Mouse (Mus musculus): ENCODE data around the gene Cox8a. TPM values are rescaled to one million over a fixed set of nuclear protein-coding genes. Genes with fewer than 3 reads are reported as not detected.
A peak's percentile ranks its signal among the peaks of the same experiment; 100 is the strongest.

The Cox8a gene
- polyA plus RNA-seq, 1 experiment from 2014 or later, result 1,740 TPM

DNA sequence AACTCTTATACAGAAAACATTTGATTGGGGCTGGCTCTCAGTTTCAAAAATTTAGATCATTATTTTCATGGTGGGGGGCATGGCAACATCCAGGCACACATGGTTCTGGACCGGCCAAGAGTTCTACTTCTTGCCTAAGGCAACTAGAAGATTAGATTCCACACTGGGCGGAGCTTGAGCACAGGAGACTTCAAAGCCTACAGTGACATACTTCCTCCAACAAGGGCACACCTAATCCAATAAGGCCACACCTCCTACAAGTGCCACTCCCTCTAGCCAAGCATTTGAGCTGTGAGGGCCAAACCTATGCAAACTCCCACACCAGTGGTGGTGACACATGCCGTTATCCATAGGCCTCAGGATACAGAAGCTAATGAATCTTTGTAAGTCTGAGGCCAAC lies 28.6 kb upstream of the Cox8a start:
- POLR2A ChIA-PET, result no interaction called here
- CTCF ChIA-PET, result interaction anchor here (1.1 kb wide), 1 partner anchor 18 kb away, joined by 3 read pairs; no protein-coding TSS in a partner anchor
- H3K27me3 ChIP-seq, result no peaks in the 10 kb centered on the region
- ATAC-seq (no peak), DNase-seq (ENCODE audit: low read depth, low spot score) (no peak)
- no peak for TF ChIP-seq CTCF (IDR thresholded peaks at IDR 0.05)
- in situ Hi-C loops (cut with MboI; ENCODE audit: low pct_unique_long_range_greater_than_20kb), result loop anchor here (25.0 kb wide), 1 partner anchor 366 kb away; the partner anchor contains the start of genes Hrasls5 and Lgals12

DNA sequence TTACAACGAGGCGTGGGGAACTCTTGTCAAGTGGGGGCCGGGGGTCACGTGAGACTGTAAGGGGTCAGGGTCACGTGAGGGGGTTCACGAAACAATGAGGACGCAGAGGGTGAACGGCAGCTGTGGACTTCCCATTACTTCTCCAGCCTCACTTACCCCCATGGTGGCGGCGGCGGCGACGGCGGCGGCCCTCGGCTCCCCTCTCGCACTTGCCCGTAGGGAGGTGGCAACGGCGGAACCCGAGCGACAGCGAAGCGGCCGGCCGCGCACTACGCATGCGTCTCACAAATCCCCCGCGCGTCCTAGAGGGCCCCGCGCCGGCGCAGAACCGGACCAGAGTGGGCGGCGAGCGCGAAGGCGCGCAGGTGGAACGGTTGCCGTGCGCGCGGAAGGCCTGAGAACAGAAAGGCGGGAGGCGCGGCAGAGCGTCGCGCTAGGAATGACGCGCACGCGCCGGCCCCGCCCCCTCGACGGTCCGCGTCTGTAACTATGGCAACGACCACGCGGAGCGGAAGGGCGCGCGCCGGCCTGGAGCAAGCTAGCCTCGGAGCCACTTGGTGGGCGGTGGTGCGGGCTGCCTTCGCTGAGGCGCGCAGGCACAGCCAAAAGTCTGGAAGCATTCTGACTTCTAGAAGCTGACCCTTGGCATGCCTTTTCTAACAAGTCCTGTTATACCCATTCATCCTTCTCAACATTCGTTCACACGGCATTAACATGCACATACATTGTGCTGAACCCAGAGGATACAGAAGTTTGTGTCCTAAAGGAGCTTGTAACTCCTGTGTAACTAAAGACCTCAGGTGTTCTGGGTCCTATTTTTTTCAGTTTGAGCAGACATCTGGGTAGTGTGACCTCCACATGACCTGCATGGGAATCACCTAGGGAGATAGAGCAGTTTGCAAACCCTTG lies 23.6 kb upstream of the Cox8a start, which contains the start of gene Naa40:
TSS of gene Naa40 (minus strand) at position 402 of the 909 bp plus-strand sequence.
- TF ChIP-seq CTCF (IDR thresholded peaks at IDR 0.05), result no peak
- H3K27me3 ChIP-seq, result no peaks in the 10 kb centered on the region
- DNase-seq (ENCODE audit: low read depth, low spot score), result peak; percentile 66
- POLR2A ChIA-PET, result interaction anchor here (0.6 kb wide), 1 partner anchor 30 kb away, joined by 4 read pairs; no protein-coding TSS in a partner anchor
- in situ Hi-C loops (cut with MboI; ENCODE audit: low pct_unique_long_range_greater_than_20kb), result loop anchor here (25.0 kb wide), 1 partner anchor 371 kb away; the partner anchor contains the start of genes Hrasls5 and Lgals12
- CTCF ChIA-PET, result interaction anchor here (0.9 to 2.1 kb wide), 3 partner anchors 17 to 104 kb away, joined by 3 to 7 read pairs (median 3); no protein-coding TSS in a partner anchor
- ATAC-seq, result peak; percentile 84

DNA sequence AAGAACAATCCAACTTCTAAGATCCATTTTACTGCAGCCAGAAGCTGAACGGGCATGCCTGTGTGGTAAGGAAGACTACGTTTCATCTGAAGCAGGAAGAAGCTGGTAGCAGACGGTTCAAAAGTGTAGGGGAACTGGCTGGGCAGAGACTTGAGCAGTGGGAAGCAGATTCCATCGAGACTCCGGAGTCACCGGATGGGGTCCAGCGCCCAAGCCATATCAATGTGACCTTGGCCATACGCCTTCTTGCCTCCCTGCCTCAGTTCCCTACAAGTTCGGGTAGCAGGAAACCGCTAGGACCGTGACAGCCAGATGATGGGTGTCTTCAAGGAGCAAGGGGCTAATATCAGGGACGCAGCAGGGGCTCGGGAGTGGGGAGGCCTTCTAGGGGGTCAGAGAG lies 22.9 kb upstream of the Cox8a start:
- ATAC-seq (no peak), DNase-seq (ENCODE audit: low read depth, low spot score) (no peak)
- ChIA-PET CTCF (no interaction called here), POLR2A (interaction anchor here (1.0 kb wide), 1 partner anchor 178 kb away, joined by 5 read pairs; no protein-coding TSS in a partner anchor)
- in situ Hi-C loops (cut with MboI; ENCODE audit: low pct_unique_long_range_greater_than_20kb), result loop anchor here (25.0 kb wide), 1 partner anchor 372 kb away; the partner anchor contains the start of genes Hrasls5 and Lgals12
- no peak for TF ChIP-seq CTCF (IDR thresholded peaks at IDR 0.05)
- no peaks in the 10 kb centered on the region for H3K27me3 ChIP-seq

DNA sequence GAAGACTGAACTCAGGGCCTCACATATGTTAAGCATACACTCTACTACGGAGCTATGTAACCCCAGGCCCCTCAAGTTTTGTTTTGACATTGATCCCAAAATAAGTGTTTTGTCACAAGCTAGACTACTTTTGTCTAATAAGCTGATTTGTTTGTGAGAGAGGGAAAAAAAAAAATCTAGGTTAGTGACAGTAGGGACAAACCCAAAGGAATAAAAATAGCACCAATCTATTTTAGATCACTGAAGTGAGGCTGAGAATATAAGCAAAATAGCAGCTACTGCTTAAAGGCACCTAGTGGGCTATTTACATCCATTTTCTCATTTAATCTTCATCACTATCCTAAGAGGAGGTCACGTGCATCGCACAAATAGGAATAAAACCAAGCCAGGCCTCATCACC lies 22.2 kb upstream of the Cox8a start:
- CTCF ChIA-PET, result no interaction called here
- no peaks in the 10 kb centered on the region for H3K27me3 ChIP-seq
- DNase-seq (ENCODE audit: low read depth, low spot score) (no peak), ATAC-seq (no peak)
- POLR2A ChIA-PET, result interaction anchor here (1.0 kb wide), 1 partner anchor 178 kb away, joined by 5 read pairs; no protein-coding TSS in a partner anchor
- no peak for TF ChIP-seq CTCF (IDR thresholded peaks at IDR 0.05)
- in situ Hi-C loops (cut with MboI; ENCODE audit: low pct_unique_long_range_greater_than_20kb), result loop anchor here (25.0 kb wide), 1 partner anchor 373 kb away; the partner anchor contains the start of genes Hrasls5 and Lgals12

DNA sequence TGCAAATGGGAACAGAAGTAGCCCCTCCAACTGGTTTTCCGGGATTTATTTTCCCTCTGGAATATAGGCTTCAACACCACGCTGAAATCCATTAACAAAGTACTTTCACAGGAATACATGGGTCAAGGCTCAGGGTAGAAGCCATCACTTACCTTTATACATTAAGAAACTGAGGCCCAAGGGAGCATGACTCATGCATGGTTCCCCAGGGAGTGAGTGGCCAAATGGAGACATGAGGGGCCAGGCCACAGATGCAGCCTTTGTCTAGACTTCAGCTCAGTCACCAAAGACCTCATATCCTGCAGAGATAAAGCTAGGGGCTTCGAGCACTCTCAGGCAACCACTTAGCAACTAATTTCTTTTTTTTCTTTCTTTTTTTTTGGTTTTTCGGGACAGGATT lies 19.3 kb upstream of the Cox8a start:
- DNase-seq (ENCODE audit: low read depth, low spot score) (no peak), ATAC-seq (no peak)
- POLR2A ChIA-PET, result interaction anchor here (0.5 kb wide), 1 partner anchor 170 kb away, joined by 3 read pairs; no protein-coding TSS in a partner anchor
- no peak for TF ChIP-seq CTCF (IDR thresholded peaks at IDR 0.05)
- no peaks in the 10 kb centered on the region for H3K27me3 ChIP-seq
- in situ Hi-C loops (cut with MboI; ENCODE audit: low pct_unique_long_range_greater_than_20kb), result loop anchor here (25.0 kb wide), 1 partner anchor 376 kb away; the partner anchor contains the start of genes Hrasls5 and Lgals12
- CTCF ChIA-PET, result interaction anchor here (1.7 kb wide), 1 partner anchor 28 kb away, joined by 7 read pairs; no protein-coding TSS in a partner anchor

DNA sequence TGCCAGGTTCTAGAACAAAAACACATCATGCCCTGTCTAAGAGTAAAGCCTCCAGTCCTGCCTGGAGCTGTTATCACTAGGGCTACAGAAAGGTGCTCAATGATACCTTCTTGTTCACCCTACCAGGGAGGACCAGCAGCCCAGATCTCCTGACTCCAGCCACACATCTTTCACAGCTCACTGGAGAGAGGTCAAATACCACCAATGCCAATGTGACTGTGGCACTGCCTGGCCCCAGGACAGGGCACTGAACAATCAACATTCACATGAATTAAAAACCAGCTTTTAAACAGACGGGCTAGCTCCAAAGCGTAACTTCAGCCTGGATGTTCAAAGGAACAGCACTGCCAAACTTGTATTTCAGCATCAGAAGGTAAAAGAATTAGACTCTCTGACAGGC lies 18.6 kb upstream of the Cox8a start:
- ChIA-PET CTCF (interaction anchor here (0.7 to 2.5 kb wide), 4 partner anchors 29 to 181 kb away, joined by 3 to 8 read pairs (median 5); no protein-coding TSS in a partner anchor), POLR2A (interaction anchor here (0.5 to 1.4 kb wide), 4 partner anchors 33 to 327 kb away, joined by 3 to 5 read pairs (median 4); partner anchors contain the start of gene 2700081O15Rik)
- H3K27me3 ChIP-seq, result no peaks in the 10 kb centered on the region
- ATAC-seq (no peak), DNase-seq (ENCODE audit: low read depth, low spot score) (no peak)
- in situ Hi-C loops (cut with MboI; ENCODE audit: low pct_unique_long_range_greater_than_20kb), result loop anchor here (25.0 kb wide), 1 partner anchor 376 kb away; the partner anchor contains the start of genes Hrasls5 and Lgals12
- no peak for TF ChIP-seq CTCF (IDR thresholded peaks at IDR 0.05)

DNA sequence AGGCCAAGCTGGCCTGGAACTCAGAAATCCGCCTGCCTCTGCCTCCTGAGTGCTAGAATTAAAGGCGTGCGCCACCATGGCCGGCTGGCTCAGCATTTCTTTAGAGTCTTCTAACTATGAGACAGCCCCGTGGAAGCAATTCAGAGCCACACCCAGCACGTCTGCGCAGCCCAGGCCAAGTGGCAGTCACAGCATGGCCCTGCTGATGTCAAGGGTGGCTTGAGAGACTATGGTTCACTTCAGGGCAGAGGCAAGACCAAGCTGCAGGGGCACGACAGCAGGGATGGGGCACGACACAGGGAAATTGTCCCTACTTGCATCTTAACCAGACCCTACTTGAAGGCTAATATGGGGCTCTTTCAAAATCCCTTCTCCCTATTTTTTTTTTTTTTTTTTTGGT lies 18.0 kb upstream of the Cox8a start:
- in situ Hi-C loops (cut with MboI; ENCODE audit: low pct_unique_long_range_greater_than_20kb), result loop anchor here (25.0 kb wide), 1 partner anchor 377 kb away; the partner anchor contains the start of genes Hrasls5 and Lgals12
- ChIA-PET CTCF (interaction anchor here (0.6 to 2.5 kb wide), 10 partner anchors 23 to 195 kb away, joined by 3 to 8 read pairs (median 3); no protein-coding TSS in a partner anchor), POLR2A (interaction anchor here (0.6 to 1.4 kb wide), 5 partner anchors 12 to 327 kb away, joined by 3 to 5 read pairs (median 3); partner anchors contain the start of gene 2700081O15Rik)
- TF ChIP-seq CTCF (IDR thresholded peaks at IDR 0.05), result no peak
- no peaks in the 10 kb centered on the region for H3K27me3 ChIP-seq
- DNase-seq (ENCODE audit: low read depth, low spot score) (no peak), ATAC-seq (no peak)

DNA sequence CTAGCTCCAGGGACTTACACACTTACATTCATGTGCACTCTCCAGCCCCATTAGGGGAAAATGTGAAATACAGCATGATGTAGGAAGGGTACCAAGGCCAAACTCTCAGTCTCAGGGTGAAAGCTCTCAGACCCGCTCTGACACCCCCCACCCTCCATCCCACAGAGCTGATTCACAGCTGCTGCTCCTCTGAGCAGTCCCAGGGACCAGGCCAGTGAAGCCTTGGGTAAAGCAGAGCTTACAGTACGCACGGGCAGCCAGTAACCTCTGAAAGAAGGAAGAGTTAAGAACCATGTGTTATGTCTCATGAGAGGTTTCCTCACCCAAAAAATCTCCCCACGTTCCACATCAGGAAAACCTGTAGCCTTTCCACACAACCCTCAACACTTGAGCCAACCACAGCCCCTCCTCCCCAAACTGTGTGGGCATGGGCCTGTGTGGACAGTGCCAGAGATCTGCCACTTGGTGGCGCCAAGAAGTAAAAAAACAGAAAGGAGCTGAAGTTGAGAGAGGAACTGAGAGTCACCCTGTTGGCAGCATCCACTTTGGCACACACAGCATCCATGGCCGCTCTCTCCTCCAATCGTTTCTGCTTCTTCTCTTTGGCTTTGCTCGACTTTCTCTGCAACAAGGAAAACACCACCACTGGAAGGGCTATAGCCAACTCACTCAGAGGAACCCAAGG lies 17.3 kb upstream of the Cox8a start:
- CTCF ChIA-PET, result interaction anchor here (0.6 to 2.5 kb wide), 14 partner anchors 9 to 196 kb away, joined by 3 to 8 read pairs (median 3); partner anchors contain the start of gene Mark2
- no peaks in the 10 kb centered on the region for H3K27me3 ChIP-seq
- peak; percentile 95 for TF ChIP-seq CTCF (IDR thresholded peaks at IDR 0.05)
- in situ Hi-C loops (cut with MboI; ENCODE audit: low pct_unique_long_range_greater_than_20kb), result loop anchor here (5.0 to 25.0 kb wide), 2 partner anchors 113 to 378 kb away; partner anchors contain the start of genes Hrasls5 and Lgals12
- POLR2A ChIA-PET, result interaction anchor here (0.6 to 1.4 kb wide), 5 partner anchors 11 to 182 kb away, joined by 3 read pairs; partner anchors contain the start of gene 2700081O15Rik
- no peak for DNase-seq (ENCODE audit: low read depth, low spot score)
- peak; percentile 83 for ATAC-seq

DNA sequence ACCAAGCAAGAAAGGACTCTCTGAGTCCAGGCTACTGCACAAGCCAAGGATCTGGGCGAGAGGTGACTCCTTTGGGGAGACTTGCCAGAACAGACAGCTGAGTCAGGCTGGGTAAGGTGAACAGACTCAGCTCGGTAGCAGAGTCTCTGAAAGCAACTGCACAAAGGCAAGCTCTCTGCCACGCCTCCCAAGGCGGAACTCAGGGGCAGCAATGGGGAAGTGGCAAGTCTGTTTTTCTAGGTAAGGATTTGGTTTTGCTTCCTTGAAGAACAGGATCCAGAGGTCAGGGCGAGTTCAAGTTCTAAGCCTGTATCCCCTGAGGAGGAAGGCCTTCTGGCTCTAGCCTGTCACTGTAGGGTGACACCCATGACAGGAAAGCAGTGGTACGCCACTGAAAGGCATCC lies 9.1 kb upstream of the Cox8a start:
- in situ Hi-C loops (cut with MboI; ENCODE audit: low pct_unique_long_range_greater_than_20kb), result loop anchor here (25.0 kb wide), 1 partner anchor 386 kb away; the partner anchor contains the start of genes Hrasls5 and Lgals12
- CTCF ChIA-PET, result interaction anchor here (1.4 kb wide), 1 partner anchor 10 kb away, joined by 4 read pairs; no protein-coding TSS in a partner anchor
- H3K27me3 ChIP-seq, result no peaks in the 10 kb centered on the region
- no peak for TF ChIP-seq CTCF (IDR thresholded peaks at IDR 0.05)
- ATAC-seq (no peak), DNase-seq (ENCODE audit: low read depth, low spot score) (no peak)
- POLR2A ChIA-PET, result no interaction called here

All from Patski (cell line).